8 mouse cellular contexts compared by ENCODE assay signal in genomic region chr19:60874064-60874694, GRCm38 (mm10). TPM values are rescaled to one million over a fixed set of nuclear protein-coding genes. Genes with fewer than 3 reads are reported as not detected.
DNase-seq lines count a peak whose midpoint lies in the region; ATAC-seq lines count a peak whose summit lies in the region.

Gene Prdx3, minus strand, starts transcription at chr19:60874556.

- peak within 1 kb of the TSS; percentile 72 for H3K27ac ChIP-seq in hindbrain, embryonic 12.5 days

- H3K9ac ChIP-seq in hindbrain, embryonic 12.5 days = peak within 1 kb of the TSS; percentile 62

- no peaks in the 10 kb centered on the region for H3K9me3 ChIP-seq in hindbrain, embryonic 12.5 days (replicated peaks)

- H3K4me2 ChIP-seq in hindbrain, embryonic 12.5 days (replicated peaks) = peak within 1 kb of the TSS; percentile 58

- peak; percentile 98 for ATAC-seq in hindbrain, embryonic 12.5 days (ENCODE audit: low FRiP score)

- H3K4me3 ChIP-seq in hindbrain, embryonic 12.5 days = peak within 1 kb of the TSS; percentile 52

- H3K27me3 ChIP-seq in hindbrain, embryonic 12.5 days = no peaks in the 10 kb centered on the region

- under 1% methylated on average over 28 of the region's 28 CpGs for WGBS in hindbrain, embryonic 12.5 days

- peaks cover 4% of the 10 kb centered on the region; the same call in 1 of the 2 replicates for H3K36me3 ChIP-seq in hindbrain, embryonic 12.5 days

- 0 out of 2 replicates have a peak, but pooled peaks cover 6% of the 10 kb centered on the region for H3K4me1 ChIP-seq in hindbrain, embryonic 12.5 days

- DNase-seq in Muller cell, postnatal 12 days (ENCODE audit: inconsistent ontology term) = peak; percentile 98
- peak; percentile 97 for DNase-seq in cerebellum, adult 9-11 months
- peak; percentile 92 to 93 for DNase-seq in frontal cortex, postnatal 10 days (ENCODE audit: low spot score in 2 of 2)
- DNase-seq in layer of hippocampus, postnatal 14 days (ENCODE audit: low spot score in 2 of 2) = peak; percentile 89 to 94
- peak; percentile 97 for DNase-seq in lung, postnatal 14 days
- peak; percentile 84 for DNase-seq in retina, adult 2 months (ENCODE audit: low read depth, low spot score)
- DNase-seq in thymus, postnatal 36 days = peak; percentile 98 to 99

RNA-seq across cellular contexts. Expression of gene Prdx3, which starts in this region (rescaled TPM):
- polyA plus RNA-seq in hindbrain, embryonic 12.5 days (2016; fragmentation: Nextera tagmentation; extraction: Ambion mirVana) = 94.0 TPM in 2 replicates
- 10 to 100 TPM; 74.1 to 74.9 TPM for total RNA-seq in layer of hippocampus, postnatal 14 days (2021)

Comparison
In these comparisons a context has a peak if more than half of its experiments do, and no peak if none do; other contexts are left out.
1. Peak in every context shown above with its lines: DNase-seq, ATAC-seq, H3K4me3 ChIP-seq and H3K27ac ChIP-seq.